Mouse (Mus musculus) adrenal gland, postnatal 36 days (tissue): ENCODE measurements around the gene Scamp1. TPM values are rescaled to one million over a fixed set of nuclear protein-coding genes. Genes with fewer than 3 reads are reported as not detected.
A peak's percentile ranks its signal among the peaks of the same experiment; 100 is the strongest.

ENCODE experiments used
- DNase-seq, 2 experiments: peaks; one replicate each; pipeline ENCODE4 v3.0.0; 2021; ENCODE audit warnings: mixed read lengths in 1 of 2
- total RNA-seq, 2 experiments: library from RNA; stranded (reverse); gene quantifications; 2 replicates each; pipeline ENCODE4 v1.2.3; 2021

Scamp1 gene
- total RNA-seq, 2 experiments from 2014 or later = 58.1 to 71.6 TPM

- DNase-seq = no peak
These were observed 60.6 kb downstream of the Scamp1 start for GRCm38 (mm10) chr13:94224717-94225705.

- no peak for DNase-seq
These were observed 62.0 kb downstream of the Scamp1 start for GRCm38 (mm10) chr13:94223609-94224008.

DNA sequence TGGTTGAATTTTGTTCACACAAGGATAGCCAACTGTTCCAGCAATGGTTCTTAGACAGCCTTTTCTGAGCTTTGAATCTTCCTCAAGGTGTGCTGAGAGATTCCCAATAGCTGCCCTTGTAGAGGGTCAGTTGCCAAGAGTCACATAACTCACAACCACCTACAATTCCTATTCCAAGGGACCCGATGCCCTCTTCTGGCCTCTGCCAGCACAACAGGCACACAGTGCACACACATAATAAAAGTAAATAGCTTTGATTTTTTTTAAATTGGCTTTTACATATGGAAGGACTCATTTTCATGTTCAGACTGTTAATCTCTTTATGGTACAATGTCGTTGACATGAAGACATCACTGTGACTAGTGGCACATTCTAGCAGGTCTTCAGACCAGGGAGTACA lies 72.9 kb downstream of the Scamp1 start:
- DNase-seq = no peak

- DNase-seq = no peak
These were observed 73.5 kb downstream of the Scamp1 start for GRCm38 (mm10) chr13:94212179-94212578.

DNA sequence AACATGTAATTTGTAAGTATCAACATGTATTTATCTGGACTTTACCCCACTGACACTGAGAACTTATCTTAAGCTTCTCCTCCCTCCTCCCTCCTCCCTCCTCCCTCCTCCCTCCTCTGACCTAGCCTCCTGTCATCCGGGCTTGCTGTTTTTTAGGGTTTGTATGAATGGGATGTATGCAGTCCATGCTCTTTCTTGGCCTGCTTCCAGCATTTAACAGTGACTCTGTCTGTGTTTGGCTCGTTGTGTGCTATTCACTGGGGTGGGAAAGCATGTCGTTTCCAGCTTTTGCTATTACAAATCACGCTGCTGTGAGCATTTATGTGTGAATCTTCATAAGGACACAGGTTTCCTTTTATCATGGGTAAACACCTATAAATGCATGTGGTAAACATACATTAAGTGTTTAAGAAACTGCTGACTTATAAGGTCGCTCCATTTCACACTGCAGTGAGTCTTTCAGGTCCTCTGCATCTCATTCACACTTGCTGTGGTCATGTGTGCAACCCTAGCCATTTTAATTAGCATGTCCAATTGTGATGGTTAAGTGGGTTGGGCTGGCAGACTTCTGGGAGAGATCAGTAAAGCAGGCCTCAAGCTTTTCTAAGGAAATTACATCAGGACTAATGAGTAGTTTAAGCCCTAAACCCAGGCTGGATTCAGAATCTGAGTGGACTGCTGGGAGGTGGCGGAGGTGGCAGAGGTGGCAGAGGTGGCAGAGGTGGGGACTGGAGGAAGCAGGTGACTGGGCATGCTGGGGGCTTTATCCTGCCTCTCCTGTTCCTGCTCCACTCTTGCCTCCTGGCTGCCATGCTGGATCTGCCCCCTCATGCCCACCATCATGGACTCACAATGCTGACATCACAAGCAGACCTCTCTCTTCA lies 74.2 kb downstream of the Scamp1 start:
- no peak for DNase-seq

DNA sequence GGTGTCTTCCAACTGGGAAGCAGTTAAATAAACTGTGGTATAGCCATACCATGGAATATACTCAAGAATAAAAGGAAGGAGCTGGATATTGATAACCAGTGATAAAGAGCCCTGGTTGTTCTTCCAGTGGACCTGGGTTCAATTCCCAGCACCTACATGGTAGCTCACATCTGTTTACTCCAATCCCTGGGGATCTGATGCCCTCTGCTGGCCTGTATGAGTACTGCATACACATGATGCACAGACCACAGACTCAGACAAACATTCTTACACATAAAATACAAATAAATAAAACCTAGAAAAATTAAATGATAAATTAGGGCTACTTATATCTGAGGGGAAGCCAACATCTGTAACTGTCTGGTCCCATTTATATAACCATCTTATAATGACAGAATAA lies 76.8 kb downstream of the Scamp1 start:
- no peak for DNase-seq

GRCm38 (mm10) chr13:94207973-94208372 lies 77.7 kb downstream of the Scamp1 start:
- DNase-seq = no peak

- DNase-seq = peak; percentile 54 to 63
These were observed 80.4 kb downstream of the Scamp1 start for GRCm38 (mm10) chr13:94205234-94205633.

DNA sequence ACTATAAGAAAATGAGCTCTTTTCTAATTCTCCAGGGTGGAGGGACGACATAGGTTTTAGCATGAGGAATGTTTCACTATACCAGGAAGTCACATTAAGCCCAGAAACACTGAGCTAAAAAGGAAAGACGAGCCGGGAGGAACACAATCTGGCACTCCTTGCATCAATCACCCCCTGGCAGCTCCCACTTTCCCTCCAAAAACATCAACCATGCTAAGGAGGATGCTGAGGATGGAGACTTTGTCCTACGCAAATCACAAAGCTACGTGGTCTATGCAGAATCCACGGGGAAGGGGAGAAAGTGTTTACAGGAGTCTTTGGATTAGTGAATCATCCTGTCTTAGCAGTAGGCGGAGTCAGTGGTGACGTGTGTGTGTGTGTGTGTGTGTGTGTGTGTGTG lies 85.8 kb downstream of the Scamp1 start:
- DNase-seq = no peak

DNA sequence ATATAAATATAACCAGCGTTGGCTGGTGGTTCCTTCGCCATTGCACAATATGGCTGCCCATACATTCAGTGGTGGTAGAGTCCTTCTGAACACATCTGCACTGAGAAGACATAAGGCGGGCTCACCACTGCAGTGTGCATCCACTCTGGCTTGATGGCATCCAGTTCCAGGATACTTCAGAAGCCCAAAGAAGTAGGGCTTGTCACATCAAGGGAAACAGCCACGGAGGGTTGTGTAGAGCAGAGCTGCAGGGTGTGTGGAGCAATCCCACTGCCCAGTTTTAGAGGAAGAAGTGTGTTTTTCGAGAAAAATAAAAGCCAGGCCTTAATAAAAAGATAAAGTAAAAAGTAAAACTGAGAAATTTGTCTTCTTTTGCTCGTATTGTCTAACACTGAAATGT lies 87.0 kb downstream of the Scamp1 start:
- DNase-seq = no peak

- no peak for DNase-seq
These were observed 92.4 kb downstream of the Scamp1 start for GRCm38 (mm10) chr13:94193227-94193626.

DNA sequence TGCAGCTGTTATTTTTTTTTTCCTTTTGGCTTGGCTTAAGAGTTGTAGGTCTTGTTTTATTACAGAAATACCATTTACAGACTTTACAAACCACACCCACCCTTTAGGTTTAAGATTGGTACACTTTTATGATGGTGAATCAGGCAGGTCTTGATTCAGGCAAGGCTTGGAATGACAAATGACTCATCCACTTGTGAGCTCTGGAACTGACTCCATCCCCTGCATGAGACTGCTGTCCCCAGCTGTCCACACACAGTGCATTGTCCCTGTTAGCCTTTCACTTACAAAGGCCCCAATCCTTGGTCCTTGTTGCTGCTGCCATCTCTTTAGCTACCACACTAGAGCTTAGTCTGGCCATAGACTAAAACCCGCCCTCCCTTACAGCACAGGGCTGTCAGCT lies 95.3 kb downstream of the Scamp1 start:
- no peak for DNase-seq

- no peak for DNase-seq
These were observed 97.2 kb downstream of the Scamp1 start for GRCm38 (mm10) chr13:94188200-94189086.

DNA sequence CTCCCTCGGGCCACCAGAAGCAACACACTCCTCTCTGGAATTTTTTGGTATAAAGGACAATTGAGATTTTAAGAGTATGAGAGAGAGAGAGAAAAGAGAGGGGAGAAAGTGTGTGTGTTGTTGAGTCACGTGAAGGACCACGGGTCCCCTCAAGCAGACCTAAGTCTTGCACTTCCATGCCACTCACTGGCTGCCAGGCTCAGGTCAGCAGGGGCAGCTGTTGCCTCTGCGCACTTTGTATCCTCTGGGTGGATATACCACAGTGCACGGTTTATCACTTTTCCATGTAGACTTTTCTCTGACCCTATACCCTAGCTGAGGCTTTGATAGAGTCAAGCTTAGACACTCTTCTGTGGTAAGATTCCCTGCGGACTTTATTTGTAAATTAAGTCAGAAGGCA lies 100.0 kb downstream of the Scamp1 start:
- DNase-seq = no peak

- DNase-seq = no peak
These were observed 100.8 kb downstream of the Scamp1 start for GRCm38 (mm10) chr13:94184726-94185456.

GRCm38 (mm10) chr13:94183372-94184021 lies 102.2 kb downstream of the Scamp1 start:
- DNase-seq = peak; percentile 34 to 55

DNA sequence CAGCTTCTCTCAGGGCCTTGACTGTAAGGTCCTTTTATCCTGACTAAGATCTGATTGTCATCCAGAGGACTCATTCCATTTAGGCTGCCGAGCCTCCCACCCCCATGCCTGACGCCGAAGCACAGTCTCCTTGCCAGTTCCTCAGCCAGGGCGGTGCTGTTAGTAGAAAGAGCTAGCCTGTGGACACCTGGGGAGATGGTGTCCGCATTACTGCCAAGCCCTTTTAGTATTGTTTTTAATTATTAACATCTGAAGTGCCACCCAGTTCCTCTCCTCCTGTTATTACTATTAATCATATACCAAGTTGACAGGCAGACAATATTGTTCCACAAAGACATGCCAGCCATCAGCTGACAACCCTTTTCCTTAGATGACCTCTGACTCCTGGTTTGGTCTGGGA lies 103.6 kb downstream of the Scamp1 start:
- no peak for DNase-seq

DNA sequence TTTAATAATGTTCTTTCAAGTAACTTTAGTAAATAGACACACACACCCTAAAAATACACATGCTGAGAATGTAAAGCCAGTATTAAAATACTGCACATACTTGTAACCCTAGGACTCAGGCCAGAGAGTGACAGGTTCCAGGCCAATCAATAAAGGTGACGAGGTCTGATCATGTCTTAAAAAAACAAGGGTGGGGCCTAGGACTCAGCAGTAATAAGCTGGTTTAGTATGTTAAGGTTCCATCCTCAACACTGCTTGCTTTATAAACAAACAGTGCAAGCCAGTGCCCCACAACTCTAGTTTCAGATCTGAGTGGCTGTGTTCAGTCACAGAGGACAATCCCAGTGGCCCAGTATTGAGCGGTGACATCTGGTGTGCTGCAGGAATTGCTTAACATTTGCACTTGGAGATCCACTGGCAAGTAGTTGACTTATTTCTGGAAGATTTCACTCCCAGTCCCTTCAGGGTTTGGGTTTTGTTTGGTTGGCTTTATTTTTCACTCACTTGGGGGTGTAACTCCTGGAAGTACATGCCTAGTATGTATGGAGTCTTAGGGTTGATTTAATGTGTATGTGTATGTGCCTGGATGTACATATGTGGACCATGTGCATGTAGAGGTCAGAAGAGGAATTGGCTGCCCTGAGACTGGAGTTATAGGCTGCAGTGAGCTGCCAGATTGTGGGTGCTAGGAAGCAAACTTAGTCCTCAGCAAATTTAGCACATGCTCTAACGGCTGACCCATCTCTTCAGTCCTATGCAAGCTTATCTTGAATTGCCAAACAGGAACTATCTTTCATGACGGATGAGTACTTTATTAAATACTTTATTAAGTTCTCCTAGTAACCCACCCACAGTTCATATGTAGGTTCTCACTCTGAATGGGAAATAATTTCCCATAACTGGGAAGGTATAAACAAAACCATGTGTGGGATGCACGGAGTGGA lies 104.9 kb downstream of the Scamp1 start:
- no peak for DNase-seq

GRCm38 (mm10) chr13:94178401-94179040 lies 107.1 kb downstream of the Scamp1 start:
- DNase-seq = peak; percentile 71 to 76
